Mouse (Mus musculus) thymus, adult 18-20 months (tissue): ENCODE data around the gene Ncam1.

Source experiments
- DNase-seq, 2 experiments: peaks; one replicate each; pipeline ENCODE4 v3.0.0; 2022; ENCODE audit warnings: mixed read lengths in 2 of 2

Gene Ncam1

DNA sequence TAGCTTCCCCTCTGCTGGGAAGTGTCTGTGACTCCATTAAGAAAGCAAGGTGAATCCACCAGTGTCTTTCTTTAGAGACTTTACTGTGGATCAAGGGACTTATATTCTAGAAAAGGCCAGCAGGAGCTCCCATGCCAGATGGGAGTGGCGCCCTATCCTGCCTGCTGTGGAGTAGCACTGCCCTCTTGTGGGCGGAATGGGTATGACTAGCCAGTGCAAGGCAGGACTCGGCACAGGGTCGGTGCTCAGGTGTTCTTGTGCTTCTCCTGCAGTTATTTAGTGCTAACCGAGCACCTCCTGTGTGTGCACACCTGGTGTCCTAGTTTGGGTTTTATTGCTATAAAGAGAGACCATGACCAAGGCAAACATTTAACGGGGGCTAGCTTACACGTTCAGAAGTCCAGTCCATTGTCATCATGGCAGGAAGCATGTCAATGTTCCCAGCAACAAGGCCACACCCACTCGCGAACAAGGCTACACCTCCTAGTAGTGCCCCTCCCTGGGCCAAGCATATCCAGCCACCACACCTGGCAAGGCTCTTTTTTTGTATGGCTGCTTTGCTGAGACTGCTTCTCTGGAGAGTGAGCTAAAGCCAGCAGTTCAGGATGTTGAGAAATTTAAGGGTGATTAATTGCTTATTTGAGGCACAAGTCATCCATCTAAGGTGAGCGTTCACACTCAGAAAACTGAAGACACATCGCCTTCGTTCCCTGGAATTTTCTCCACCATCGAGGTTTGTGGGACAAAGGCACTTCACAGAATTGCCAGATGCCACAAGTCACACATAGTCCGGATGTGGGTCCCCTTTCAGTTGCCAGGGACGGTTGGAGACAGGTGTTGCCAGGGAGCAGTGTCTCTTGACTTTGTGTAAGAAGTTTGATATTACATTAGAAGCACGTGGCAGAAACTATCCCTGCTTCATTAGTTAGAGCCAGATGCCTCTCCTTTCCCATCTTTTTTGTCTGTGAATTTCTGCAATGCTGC, 309.5 kb downstream of the Ncam1 start:
- peak; percentile 62 to 68 for DNase-seq

DNA sequence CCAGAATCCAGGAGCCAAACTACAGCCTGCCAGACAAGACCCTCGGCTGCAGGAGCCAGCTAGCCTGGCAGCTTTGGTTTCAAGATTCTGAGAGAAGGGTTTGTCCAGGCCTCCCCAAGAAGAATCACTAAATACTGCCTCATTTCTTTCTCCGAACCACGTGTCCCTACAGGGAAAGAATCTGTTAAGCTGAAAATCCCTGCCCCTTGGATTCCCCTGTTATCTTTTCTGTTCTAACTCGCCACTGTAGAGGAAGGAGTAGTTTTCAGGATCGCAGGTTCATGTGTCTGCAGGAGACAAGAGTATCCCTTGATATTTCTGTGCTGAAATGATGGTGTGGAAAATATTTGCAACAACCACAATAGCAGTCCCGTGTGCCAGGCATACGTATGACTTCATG, 310.5 kb downstream of the Ncam1 start:
- no peak for DNase-seq

DNA sequence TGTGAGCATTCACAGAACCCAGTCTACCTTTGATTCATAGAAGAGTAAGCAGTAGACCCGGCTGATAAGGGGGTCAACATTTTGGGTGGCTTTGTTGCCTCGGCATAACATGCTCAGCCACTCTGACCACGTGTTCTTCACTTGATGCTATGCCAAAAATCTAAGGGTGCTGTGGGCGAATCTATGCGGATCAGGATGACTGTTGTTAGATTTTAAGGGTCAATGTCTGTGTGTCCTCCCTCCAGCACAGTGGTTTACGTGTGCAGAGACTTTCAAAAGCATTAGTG, 311.1 kb downstream of the Ncam1 start:
- DNase-seq = no peak

DNA sequence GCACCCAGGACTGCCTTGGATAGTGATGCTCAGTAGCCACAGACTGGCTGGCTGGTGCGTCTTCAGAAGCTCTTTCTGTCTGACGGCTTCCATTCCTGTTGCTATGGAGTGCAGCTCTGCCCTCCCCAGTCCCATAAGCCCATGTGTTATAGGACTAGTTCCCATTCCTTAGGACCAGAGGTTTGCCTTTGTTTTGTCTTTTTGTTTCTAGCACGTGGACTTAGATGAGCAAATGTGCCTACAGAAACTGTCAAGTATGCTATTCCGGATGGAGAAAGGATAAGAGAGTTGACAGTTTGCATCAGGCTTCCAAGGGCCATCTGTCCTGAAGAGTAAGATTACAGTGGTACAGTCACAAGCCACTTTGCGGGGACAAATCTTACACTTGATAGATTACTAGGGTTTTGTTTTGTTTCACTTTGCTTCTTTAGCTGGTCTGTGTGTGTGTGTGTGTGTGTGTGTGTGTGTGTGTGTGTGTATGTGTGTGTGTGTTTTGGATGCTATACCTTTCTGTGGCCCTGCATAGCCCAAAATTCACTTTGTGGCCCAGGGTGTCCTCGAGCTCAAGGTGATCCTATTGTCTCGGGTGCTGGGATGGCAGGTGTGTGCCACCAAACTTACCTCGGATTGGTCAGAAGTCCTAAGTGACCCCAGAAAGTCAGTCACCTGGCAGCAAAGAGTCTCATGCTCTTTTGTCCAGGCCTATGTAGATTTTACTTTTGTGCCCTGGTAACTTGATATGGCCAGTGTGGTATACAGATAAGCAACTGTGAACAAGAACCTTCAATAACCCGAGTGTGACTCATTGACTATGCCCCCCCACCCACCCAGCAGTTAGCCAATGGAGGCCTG, 311.7 kb downstream of the Ncam1 start:
- DNase-seq = no peak

DNA sequence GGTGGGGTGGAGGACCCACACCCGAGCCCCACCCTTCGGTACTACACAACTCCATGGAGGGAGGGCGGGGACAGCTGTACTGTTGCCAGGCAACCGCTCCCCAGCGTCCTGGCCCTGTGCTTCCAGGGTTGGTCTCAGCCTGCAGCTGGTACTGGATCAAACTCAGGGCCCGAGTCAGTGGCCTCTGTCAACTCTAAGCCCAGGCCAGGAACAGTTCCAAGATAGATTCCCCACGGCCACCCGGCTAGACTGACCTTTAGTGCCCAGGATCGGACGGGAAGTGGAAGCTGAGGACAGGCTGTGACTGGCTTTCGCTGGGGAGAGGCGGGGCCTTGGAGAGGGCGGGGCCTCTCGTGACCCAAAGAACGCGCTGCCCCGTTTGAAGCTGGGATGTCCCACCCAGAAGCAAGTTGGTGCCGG, 312.8 kb downstream of the Ncam1 start, which contains the start of gene Ttc12:
TSS of gene Ttc12 (minus strand) at position 334 of the 420 bp plus-strand sequence.
- peak; percentile 68 for DNase-seq

DNA sequence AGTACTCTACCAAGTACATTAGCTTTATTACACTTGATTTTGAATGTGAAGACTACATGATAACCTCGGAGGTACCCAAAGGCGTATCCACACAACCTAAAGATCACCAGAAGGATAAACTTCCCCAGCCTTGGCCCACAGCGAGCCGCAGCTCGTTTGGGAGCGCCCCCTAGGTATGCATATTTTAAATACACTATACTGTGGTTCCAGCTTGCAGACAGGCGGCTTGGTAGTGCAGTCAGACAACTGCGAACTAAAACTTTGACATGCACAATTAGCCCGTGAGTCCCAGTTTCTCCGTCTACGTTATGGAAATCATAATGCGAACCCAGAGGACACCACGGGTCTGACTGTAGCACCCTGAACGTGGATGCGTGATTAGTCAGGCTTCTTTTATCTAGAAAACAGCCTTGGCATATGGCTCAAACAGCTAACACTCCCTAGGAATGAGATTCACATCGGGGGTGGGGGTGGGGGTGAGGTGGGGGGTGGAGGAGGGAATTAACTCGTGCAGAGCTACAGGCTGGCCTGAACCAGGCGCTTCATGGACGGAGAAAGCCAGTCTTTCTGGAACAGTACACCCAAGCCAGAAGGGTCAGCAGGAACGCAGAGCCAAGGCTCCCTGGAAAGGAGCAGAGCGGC, 313.4 kb downstream of the Ncam1 start:
- no peak for DNase-seq

DNA sequence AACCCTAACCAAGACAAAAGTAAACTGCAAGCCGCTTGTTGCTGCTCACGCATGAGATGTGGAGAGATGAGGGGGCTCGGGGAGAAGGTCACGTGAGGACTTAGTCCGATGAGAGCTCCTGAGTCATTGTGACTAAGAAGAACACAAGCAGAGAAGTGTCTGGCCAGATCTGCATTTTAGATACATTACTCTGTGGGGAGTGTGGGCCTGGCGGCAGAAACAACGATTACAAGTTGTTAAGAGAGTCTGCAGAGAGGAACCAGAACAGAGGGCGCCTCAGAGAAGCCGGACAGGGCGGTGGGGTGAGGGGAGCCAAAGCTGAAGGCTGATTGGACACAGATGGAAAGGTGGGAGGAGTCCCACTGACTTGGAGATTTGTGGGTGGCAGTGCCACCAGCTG, 315.4 kb downstream of the Ncam1 start:
- DNase-seq = no peak

DNA sequence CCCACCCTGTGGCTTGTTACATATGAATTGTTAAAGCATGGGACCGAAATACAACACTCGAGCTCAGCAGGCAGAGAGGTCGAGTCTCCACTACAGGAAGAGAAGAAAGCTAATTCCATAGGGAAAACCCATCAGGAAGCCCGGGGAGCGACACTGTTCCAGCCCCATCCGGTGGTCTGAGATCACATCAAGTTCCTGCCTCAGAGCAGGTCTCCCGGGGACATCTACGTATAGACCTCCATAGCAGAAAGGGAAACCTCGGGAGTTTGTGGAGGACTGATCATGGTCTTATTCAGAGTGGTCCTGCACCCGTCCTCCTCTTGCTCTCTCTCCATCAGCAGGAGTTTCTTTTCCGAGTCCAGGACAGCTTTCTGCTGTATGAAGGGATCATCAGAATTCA, 326.6 kb downstream of the Ncam1 start:
- no peak for DNase-seq

DNA sequence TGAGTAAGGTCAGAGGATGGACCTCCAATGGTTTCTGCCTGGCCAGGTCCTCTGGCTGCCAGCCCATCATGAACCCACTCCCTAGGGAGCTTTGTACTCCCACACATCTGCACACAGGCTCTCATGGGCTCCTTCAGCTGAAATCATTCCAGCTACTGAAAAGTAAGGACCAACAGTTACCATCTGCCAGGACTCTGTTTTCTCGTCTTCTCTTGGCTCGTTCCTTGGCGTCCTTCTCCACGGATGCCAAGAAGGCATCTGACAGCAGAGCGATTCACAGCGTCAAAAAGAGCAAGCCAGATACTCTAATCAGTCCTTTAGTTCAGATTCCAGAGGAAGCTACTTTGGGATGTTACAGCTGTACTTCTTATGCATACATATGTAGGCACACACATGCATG, 327.8 kb downstream of the Ncam1 start:
- no peak for DNase-seq

DNA sequence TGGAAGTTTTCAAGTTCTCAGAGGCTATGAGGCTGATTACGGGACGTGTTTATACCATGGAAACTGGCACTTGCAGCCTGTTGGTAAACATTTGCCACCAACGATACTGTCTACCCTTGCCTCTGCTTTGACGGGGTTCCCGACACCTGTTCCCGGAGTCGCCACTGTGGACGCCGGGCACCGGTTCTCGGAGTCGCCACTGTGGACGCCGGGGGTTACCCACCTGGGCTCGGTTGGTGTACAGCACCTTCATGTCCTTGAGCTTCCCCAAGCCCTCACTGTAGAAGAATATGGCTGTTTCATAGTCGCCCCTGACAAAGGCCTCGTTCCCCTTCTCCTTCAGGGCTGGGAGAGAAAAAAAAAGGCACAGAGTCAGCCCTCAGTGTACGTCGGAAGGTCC, 328.7 kb downstream of the Ncam1 start:
- DNase-seq = no peak

DNA sequence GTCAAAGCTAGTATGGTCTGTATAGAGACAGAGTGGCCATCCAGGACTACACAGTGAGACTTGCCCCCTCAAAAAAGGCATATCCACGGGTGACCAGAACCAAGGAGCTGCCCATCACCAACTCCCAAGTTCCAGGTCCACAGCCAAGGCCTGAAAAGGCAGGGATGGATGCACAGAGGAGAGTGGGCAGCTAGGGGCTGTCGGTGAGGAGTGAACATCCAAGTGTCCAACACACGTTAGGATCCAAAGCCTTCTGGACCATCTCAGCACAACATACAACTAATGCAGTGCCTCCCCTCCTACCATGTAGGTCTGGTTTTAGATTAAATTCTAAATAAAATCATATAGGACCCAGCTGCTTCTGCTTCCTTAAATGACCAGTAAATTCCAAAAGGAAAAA, 342.6 kb downstream of the Ncam1 start:
- DNase-seq = no peak

DNA sequence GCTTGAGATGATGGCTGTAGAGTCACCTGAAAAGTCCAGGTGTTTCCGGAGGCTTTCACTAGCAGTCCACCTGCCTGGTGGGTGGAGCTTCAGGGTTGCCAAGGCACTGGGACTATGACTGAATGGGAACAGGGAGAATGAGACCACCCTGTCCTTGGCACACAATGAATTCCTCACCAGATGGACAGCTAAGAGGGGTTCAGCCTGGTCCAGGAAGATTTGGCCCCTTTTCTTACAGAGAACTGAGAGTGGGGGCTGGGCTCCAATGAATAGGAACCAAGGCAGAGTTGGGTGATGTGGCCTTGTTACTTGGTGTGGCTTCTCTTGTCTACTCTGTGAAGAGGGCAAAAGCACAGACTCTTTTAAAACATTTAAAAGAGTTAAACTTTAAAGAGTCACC, 346.3 kb downstream of the Ncam1 start:
- DNase-seq = no peak
